Mouse (Mus musculus): ENCODE results near the gene Atpif1. TPM values are rescaled to one million over a fixed set of nuclear protein-coding genes. Genes with fewer than 3 reads are reported as not detected.
A peak's percentile ranks its signal among the peaks of the same experiment; 100 is the strongest.

Atpif1 gene
- total and polyA plus RNA-seq, 3 experiments = 292 to 397 (median 342) TPM

- peaks cover 0 to 24% of the 10 kb centered on the region in 2 experiments for H3K36me3 ChIP-seq (replicated peaks in 1 of 2; ENCODE audit: control insufficient read depth in 1 of 2, insufficient read depth in 1 of 2, low read length in 1 of 2)
- in situ Hi-C loops (cut with MboI; ENCODE audit: low pct_ligation_motif_present, low pct_unique_long_range_greater_than_20kb, low sequenced_read_pairs) = no loop called here
- TF ChIP-seq MXI1 (IDR thresholded peaks at IDR 0.05; ENCODE audit: low read depth, low read length) (no peak), ELF1 (IDR thresholded peaks at IDR 0.05; ENCODE audit: low read depth, low read length) (no peak), RAD21 (IDR thresholded peaks at IDR 0.05; ENCODE audit: low read depth, low read length) (peak; percentile 34), SMC3 (IDR thresholded peaks at IDR 0.05; ENCODE audit: low read depth, low read length) (peak; percentile 31), USF2 (conservative IDR thresholded peaks at IDR 0.05; ENCODE audit: low read depth, low read length) (no peak), CTCF (conservative IDR thresholded peaks at IDR 0.05 in 1 of 2, IDR thresholded peaks at IDR 0.05 in 1 of 2; ENCODE audit: low read depth in 2 of 2, low read length in 2 of 2) (peak in 1 of 2 experiments; percentile 57; a peak in 2 of 4 replicates)
- no peaks in the 10 kb centered on the region for H3K9me3 ChIP-seq (replicated peaks; ENCODE audit: low read length)
- H3K4me2 ChIP-seq (ENCODE audit: insufficient read depth, low read depth, poor library complexity, severe bottlenecking) = no peak overlapping the region
- H3K4me1 ChIP-seq (ENCODE audit: control insufficient read depth in 1 of 2, insufficient read depth in 2 of 2) = peaks cover 4 to 19% of the 10 kb centered on the region in 2 experiments
- H3K9ac ChIP-seq (ENCODE audit: insufficient read depth, low read depth) = no peak overlapping the region
- H3K27me3 ChIP-seq (replicated peaks) = no peaks in the 10 kb centered on the region
- DNase-seq (ENCODE audit: extremely low read depth) = peak; percentile 32
- no peak overlapping the region for H3K4me3 ChIP-seq (replicated peaks in 1 of 3; ENCODE audit: low read depth in 2 of 3, low read length in 2 of 3, poor library complexity in 1 of 3)
- 0 out of 2 replicates have a peak, but pooled peaks cover 5% of the 10 kb centered on the region for H3K79me2 ChIP-seq (replicated peaks; ENCODE audit: control insufficient read depth, extremely low read depth, insufficient read depth, poor library complexity, severe bottlenecking)
- dilution Hi-C loops (cut with MboI; ENCODE audit: extremely low pct_ligation_motif_present, extremely low pct_unique_long_range_greater_than_20kb, low sequenced_read_pairs) = no loop called here
- no peak overlapping the region for H3K27ac ChIP-seq (ENCODE audit: insufficient read depth, low read depth)
These were observed 6.8 kb downstream of the Atpif1 start for GRCm38 (mm10) chr4:132526678-132527077.

- Histone ChIP-seq H3K4me1 (ENCODE audit: control insufficient read depth in 1 of 2, insufficient read depth in 2 of 2) (peaks cover 4 to 10% of the 10 kb centered on the region in 2 experiments), H3K4me2 (ENCODE audit: insufficient read depth, low read depth, poor library complexity, severe bottlenecking) (no peak overlapping the region), H3K9ac (ENCODE audit: insufficient read depth, low read depth) (no peak overlapping the region), H3K79me2 (replicated peaks; ENCODE audit: control insufficient read depth, extremely low read depth, insufficient read depth, poor library complexity, severe bottlenecking) (no peaks in the 10 kb centered on the region), H3K4me3 (replicated peaks in 1 of 3; ENCODE audit: low read depth in 2 of 3, low read length in 2 of 3, poor library complexity in 1 of 3) (no peak overlapping the region), H3K9me3 (replicated peaks; ENCODE audit: low read length) (no peaks in the 10 kb centered on the region), H3K36me3 (replicated peaks in 1 of 2; ENCODE audit: control insufficient read depth in 1 of 2, insufficient read depth in 1 of 2, low read length in 1 of 2) (peaks cover 0 to 6% of the 10 kb centered on the region in 2 experiments), H3K27me3 (replicated peaks) (no peaks in the 10 kb centered on the region), H3K27ac (ENCODE audit: insufficient read depth, low read depth) (no peak overlapping the region)
- TF ChIP-seq ELF1 (IDR thresholded peaks at IDR 0.05; ENCODE audit: low read depth, low read length) (no peak), EP300 (IDR thresholded peaks at IDR 0.05; ENCODE audit: low read length) (no peak), BHLHE40 (IDR thresholded peaks at IDR 0.05; ENCODE audit: low read depth, low read length) (no peak), RCOR1 (conservative IDR thresholded peaks at IDR 0.05; ENCODE audit: low read depth, low read length) (no peak), MYC (IDR thresholded peaks at IDR 0.05; ENCODE audit: low read depth, low read length) (no peak)
- DNase-seq (ENCODE audit: extremely low read depth) = no peak
- in situ Hi-C loops (cut with MboI; ENCODE audit: low pct_ligation_motif_present, low pct_unique_long_range_greater_than_20kb, low sequenced_read_pairs) (loop anchor here (25.0 kb wide), 2 partner anchors 213 to 438 kb away; partner anchors contain the start of genes Epb41 and Rab42), dilution Hi-C loops (cut with MboI; ENCODE audit: extremely low pct_ligation_motif_present, extremely low pct_unique_long_range_greater_than_20kb, low sequenced_read_pairs) (no loop called here)
These were observed 8.7 kb downstream of the Atpif1 start for GRCm38 (mm10) chr4:132524808-132525207.

- in situ Hi-C loops (cut with MboI; ENCODE audit: low pct_ligation_motif_present, low pct_unique_long_range_greater_than_20kb, low sequenced_read_pairs) (loop anchor here (25.0 kb wide), 2 partner anchors 212 to 437 kb away; partner anchors contain the start of genes Epb41 and Rab42), dilution Hi-C loops (cut with MboI; ENCODE audit: extremely low pct_ligation_motif_present, extremely low pct_unique_long_range_greater_than_20kb, low sequenced_read_pairs) (no loop called here)
- no peaks in the 10 kb centered on the region for H3K27me3 ChIP-seq (replicated peaks)
- H3K36me3 ChIP-seq (replicated peaks in 1 of 2; ENCODE audit: control insufficient read depth in 1 of 2, insufficient read depth in 1 of 2, low read length in 1 of 2) = peaks cover 0 to 3% of the 10 kb centered on the region in 2 experiments
- H3K4me2 ChIP-seq (ENCODE audit: insufficient read depth, low read depth, poor library complexity, severe bottlenecking) = no peak overlapping the region
- no peak for TF ChIP-seq POLR2AphosphoS2 (IDR thresholded peaks at IDR 0.05; ENCODE audit: low read depth, low read length)
- no peak for TF ChIP-seq ZC3H11A (IDR thresholded peaks at IDR 0.05; ENCODE audit: low read depth, low read length)
- TF ChIP-seq NELFE (IDR thresholded peaks at IDR 0.05; ENCODE audit: low read depth, low read length) = no peak
- H3K9ac ChIP-seq (ENCODE audit: insufficient read depth, low read depth) = no peak overlapping the region
- H3K79me2 ChIP-seq (replicated peaks; ENCODE audit: control insufficient read depth, extremely low read depth, insufficient read depth, poor library complexity, severe bottlenecking) = no peaks in the 10 kb centered on the region
- peaks cover 4 to 7% of the 10 kb centered on the region in 2 experiments for H3K4me1 ChIP-seq (ENCODE audit: control insufficient read depth in 1 of 2, insufficient read depth in 2 of 2)
- no peak overlapping the region for H3K27ac ChIP-seq (ENCODE audit: insufficient read depth, low read depth)
- no peak overlapping the region for H3K4me3 ChIP-seq (replicated peaks in 1 of 3; ENCODE audit: low read depth in 2 of 3, low read length in 2 of 3, poor library complexity in 1 of 3)
- H3K9me3 ChIP-seq (replicated peaks; ENCODE audit: low read length) = no peaks in the 10 kb centered on the region
- DNase-seq (ENCODE audit: extremely low read depth) = no peak
These were observed 9.1 kb downstream of the Atpif1 start for GRCm38 (mm10) chr4:132524321-132524741.

Data from CH12.LX (cell line).